Mouse (Mus musculus) large intestine, adult 2 months (tissue): Measurements from ENCODE around the gene Armc12. TPM values are rescaled to one million over a fixed set of nuclear protein-coding genes. Genes with fewer than 3 reads are reported as not detected.

Experiments
- DNase-seq: peaks from one replicate; pipeline ENCODE4 v3.0.0-alpha.2; 2012; ENCODE audit warnings: low read depth, low spot score
- WGBS: fragments of 180-500 bp; shearing (Covaris S2); methylation state at CpG from one replicate; pipeline ENCODE4 v1.1.7; 2018; 5-methylcytosine and 5-hydroxymethylcytosine counted together
- polyA plus RNA-seq: library from polyadenylated mRNA; depleted of rRNA; stranded (reverse); fragments of >200 nt; gene quantifications from 2 replicates; pipeline ENCODE4 v1.2.3, GENCODE M21; 2012; rRNA removed

Armc12 gene
- polyA plus RNA-seq, 1 experiment = not detected

DNA sequence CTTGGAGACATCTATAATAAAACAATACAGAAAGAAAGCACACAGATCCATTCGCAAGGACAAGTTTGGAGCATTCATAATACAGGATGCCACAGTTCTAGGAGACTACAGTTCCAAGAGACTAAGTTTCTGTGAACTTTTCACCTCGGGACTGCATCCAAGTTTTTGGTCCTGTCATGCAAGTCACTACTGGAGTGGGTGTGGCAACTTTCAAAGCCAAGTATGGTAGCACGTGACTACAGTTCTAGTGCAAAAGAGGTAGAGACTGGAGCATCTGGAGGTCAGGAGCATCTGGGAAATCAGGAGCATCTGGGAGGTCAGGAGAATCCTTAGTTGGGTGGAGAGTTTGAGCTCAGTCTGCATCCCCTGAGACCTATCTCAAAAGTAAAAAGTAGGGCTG is 41.3 kb downstream of the Armc12 start:
- 52% methylated on average over 3 of the region's 3 CpGs for WGBS
- DNase-seq = no peak

DNA sequence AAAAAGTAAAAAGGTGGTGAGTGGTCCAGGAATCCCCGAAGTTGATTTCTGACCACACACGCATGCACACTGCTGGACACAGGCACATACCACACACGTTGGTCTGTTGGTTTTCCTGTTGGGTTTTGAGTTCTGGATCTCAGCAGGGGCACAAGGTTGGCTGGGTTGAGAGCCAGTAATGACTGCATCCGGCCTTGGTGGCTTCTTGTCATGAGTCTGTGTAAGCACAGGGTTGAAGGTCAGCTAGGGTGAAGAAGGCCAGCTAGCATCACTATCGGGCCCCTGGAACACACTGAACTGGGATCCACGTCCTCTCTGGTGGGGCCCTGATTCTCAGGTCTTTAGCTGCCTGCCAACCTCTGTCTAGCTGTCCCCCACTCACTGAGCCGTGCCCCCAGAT is 41.9 kb downstream of the Armc12 start:
- WGBS = 80% methylated on average over 7 of the region's 7 CpGs
- no peak for DNase-seq

DNA sequence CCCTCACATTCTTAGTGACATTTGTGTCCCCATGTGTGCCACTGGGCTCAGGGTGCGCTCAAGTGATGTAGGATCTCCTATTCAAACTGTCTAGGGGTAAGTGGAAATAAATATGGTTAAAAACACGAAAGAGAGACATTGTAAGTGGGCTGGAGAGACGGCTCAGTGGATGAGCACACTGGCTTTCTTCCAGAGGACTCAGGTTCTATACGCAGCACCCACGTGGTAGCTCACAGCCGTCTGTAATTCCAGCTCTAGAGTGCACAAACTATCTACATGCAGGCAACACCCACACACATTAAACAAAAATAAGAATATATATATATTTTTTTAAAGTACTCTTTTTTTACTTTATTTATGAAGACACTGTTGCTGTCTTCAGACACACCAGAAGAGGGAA is 42.3 kb downstream of the Armc12 start:
- WGBS = 75% methylated on average over 6 of the region's 6 CpGs
- DNase-seq = no peak

DNA sequence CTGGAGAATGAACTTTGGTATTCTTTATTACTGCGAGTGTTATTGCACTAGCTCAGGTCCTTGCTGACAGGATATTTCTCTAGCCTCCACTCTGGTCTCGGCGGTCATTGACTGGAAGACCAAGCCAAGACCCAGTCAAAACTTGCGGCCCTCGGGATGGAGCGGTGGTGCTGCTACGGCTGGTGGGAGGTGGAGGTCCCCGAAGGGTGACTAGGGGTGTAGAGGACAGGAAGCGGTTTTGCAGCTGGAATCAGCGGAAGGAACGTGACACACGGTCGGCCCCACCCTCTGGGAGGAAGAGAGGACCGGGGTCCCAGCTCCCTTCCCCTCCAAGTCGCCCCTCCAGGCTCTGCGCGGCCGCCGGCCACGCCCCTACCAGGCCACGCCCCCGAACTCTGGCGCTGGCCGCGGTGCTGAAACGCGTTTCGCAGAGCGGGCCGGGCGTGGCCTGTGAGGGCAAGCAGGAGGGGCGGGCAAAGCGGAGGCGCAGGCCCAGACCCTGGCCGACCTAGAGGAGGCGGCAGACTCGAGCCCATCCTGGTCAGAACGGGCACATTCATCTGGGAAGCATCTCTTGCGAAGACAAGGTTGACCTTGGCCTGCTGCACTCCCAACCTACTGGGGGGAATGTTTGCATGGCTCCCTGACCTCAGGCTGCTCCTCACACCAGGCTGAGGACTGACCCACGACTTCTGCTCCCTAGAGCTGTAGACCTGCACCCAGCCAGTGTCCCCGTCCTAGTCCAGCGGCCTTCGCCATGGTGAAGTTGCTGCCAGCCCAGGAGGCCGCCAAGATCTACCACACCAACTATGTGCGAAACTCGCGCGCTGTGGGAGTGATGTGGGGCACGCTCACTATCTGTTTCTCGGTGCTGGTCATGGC is 44.9 kb downstream of the Armc12 start, which contains the start of gene Lhfpl5:
TSS of gene Lhfpl5 (plus strand) at position 398 of the 882 bp plus-strand sequence.
- no peak for DNase-seq

DNA sequence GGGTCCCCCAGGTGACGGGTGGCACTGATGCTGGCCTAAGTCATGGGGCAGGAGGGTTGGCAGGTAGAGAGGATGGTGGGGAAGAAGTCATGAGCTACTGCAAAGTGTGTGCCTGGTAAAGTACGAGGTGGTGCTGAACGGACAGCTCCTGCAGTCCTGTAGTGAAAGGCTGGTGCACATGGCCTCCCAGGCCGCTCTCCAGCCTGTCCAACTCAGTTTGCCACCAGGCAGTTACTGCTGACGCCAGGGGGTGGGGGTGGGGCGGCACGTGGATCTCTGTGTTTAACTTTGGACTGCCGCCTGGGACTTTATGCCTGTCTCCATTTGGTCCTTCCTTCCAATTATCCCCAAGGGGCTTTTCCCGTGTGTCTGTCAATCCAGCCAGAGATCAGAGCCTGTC is 49.8 kb downstream of the Armc12 start:
- no peak for DNase-seq
- 3% methylated on average over 9 of the region's 9 CpGs for WGBS

More for the DNA sequence above, 44.9 kb downstream of the Armc12 start, which contains the start of gene Lhfpl5:
- 18% methylated on average over 50 of the region's 50 CpGs for WGBS

DNA sequence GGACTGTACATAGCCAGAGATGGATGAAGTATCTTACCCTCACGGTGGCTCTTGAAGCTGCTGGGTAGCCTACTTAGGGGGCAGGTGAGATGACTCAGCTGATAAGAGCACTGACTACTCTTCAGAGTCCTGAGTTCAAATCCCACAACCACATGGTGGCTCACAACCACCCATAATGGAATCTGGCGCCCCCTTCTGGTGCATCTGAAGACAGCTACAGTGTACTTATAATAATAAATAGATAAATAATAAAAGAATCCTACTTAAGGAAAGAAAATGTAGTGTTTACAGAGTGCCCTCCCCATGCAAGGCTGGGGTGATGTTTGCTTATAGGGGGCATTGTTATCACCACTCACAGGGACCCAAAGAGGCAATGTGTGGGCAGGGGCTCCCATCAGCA is 50.5 kb downstream of the Armc12 start:
- 60% methylated on average over 2 of the region's 2 CpGs for WGBS
- DNase-seq = no peak

DNA sequence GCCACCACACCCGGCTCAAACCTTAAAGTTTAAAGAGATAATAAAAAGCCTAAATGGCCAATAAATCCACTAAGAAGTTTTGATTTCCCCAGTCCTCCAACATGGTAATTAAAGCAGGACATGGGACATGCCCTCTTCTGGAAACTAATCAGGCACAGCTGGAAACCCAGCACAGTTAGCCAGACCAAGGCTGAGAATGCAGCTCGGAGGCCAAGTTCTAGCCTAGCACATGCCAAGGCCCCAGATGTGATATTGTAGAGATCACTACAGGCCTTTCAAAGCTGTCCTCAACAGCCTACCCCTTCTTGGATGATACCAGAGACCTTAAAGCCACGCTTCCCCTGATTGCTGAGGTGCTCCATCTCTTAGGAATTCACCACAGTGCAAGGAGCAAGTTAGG is 55.9 kb downstream of the Armc12 start:
- 51% methylated on average over 3 of the region's 3 CpGs for WGBS
- no peak for DNase-seq

DNA sequence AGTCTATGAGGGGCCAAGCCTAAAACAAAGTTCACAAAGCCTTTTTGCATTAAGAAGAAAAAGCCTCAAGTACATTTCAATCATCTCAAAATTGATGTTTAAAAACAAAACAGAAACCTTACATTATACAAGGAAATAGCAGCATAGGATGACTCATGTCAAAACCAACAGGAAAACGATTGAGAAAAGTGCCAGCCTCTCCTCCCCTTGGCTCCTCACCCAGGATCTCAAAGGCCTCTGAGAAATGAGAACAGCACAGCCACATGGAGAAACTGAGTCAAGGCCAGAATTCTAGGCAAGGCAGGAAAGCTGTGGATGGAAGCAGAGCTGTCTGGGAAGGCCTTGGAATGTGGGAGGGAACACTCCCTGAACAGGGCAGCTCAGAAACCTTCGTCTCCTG is 58.0 kb downstream of the Armc12 start:
- 46% methylated on average over 2 of the region's 2 CpGs for WGBS
- no peak for DNase-seq

Other genes starting within 250 kb of the Armc12 start
- gene Fance, start 217.3 kb upstream of the Armc12 start, polyA plus RNA-seq = 8.7 and 11.2 TPM in 2 replicates
- 2,568 and 3,337 TPM in 2 replicates for gene Rpl10a, start 202.3 kb upstream of the Armc12 start, polyA plus RNA-seq
- gene Tead3, start 180.0 kb upstream of the Armc12 start, polyA plus RNA-seq = 21.6 and 23.5 TPM in 2 replicates
- gene Tulp1, start 165.6 kb upstream of the Armc12 start, polyA plus RNA-seq = 0.51 and 0.58 TPM in 2 replicates
- gene Fkbp5, start 13.3 kb upstream of the Armc12 start, polyA plus RNA-seq = 12.8 and 17.9 TPM in 2 replicates
- 0.38 TPM in 1 of 2 replicates, not detected in the other for gene Clpsl2, start 18.6 kb downstream of the Armc12 start, polyA plus RNA-seq
- gene Clps, start 30.0 kb downstream of the Armc12 start, polyA plus RNA-seq = 606 and 786 TPM in 2 replicates
- gene Lhfpl5, start 44.8 kb downstream of the Armc12 start, polyA plus RNA-seq = 0.63 and 0.84 TPM in 2 replicates
- 26.6 and 38.3 TPM in 2 replicates for gene Srpk1, start 91.9 kb downstream of the Armc12 start, polyA plus RNA-seq
- 0.14 and 0.52 TPM in 2 replicates for gene Slc26a8, start 159.4 kb downstream of the Armc12 start, polyA plus RNA-seq
- 49.0 and 62.1 TPM in 2 replicates for gene Mapk14, start 160.5 kb downstream of the Armc12 start, polyA plus RNA-seq
- 0.26 and 0.44 TPM in 2 replicates for gene AC170998.1, start 195.3 kb downstream of the Armc12 start, polyA plus RNA-seq
- 387 and 424 TPM in 2 replicates for gene Mapk13, start 238.5 kb downstream of the Armc12 start, polyA plus RNA-seq